Mouse (Mus musculus) neutrophil, adult 65 days (primary cell): ENCODE measurements around the gene Mphosph9. TPM values are rescaled to one million over a fixed set of nuclear protein-coding genes. Genes with fewer than 3 reads are reported as not detected.

ENCODE experiments used
- total RNA-seq: library from RNA; stranded (reverse); gene quantifications from 2 replicates; pipeline ENCODE4 v1.2.4, GENCODE M21; 2023

Gene Mphosph9
- 11.6 TPM in 2 replicates for total RNA-seq

GRCm38 (mm10) chr5:124327510-124328364 lies at the start of gene Mphosph9, which contains the start of gene 2810006K23Rik:
Gene Mphosph9 (minus strand): TSS chr5:124327972.
Gene 2810006K23Rik (plus strand): TSS chr5:124328089.

GRCm38 (mm10) chr5:124362982-124363381 lies 35.2 kb upstream of the Mphosph9 start, which contains the start of gene Cdk2ap1:
Gene Cdk2ap1 (minus strand): TSS chr5:124363082.

GRCm38 (mm10) chr5:124249614-124250591 lies 77.9 kb downstream of the Mphosph9 start, which contains the start of gene Pitpnm2:
Gene Pitpnm2 (minus strand): TSS chr5:124249760.

Other genes starting within 250 kb of the Mphosph9 start
- 3.1 and 3.7 TPM in 2 replicates for gene Abcb9, start 232.2 kb downstream of the Mphosph9 start, total RNA-seq
- 16.7 and 24.5 TPM in 2 replicates for gene Ogfod2, start 215.7 kb downstream of the Mphosph9 start, total RNA-seq
- gene Arl6ip4, start 211.9 kb downstream of the Mphosph9 start, total RNA-seq, result 23.9 and 38.2 TPM in 2 replicates
- gene Pitpnm2, start 78.2 kb downstream of the Mphosph9 start, total RNA-seq, result 1.9 and 2.1 TPM in 2 replicates
- gene 2810006K23Rik, start 117 bp upstream of the Mphosph9 start, total RNA-seq, result 2.2 and 3.0 TPM in 2 replicates
- gene Cdk2ap1, start 35.1 kb upstream of the Mphosph9 start, total RNA-seq, result 74.1 and 82.2 TPM in 2 replicates
- 211 and 313 TPM in 2 replicates for gene Sbno1, start 98.0 kb upstream of the Mphosph9 start, total RNA-seq
- gene Kmt5a, start 112.0 kb upstream of the Mphosph9 start, total RNA-seq, result 150 and 176 TPM in 2 replicates
- gene Rilpl2, start 150.4 kb upstream of the Mphosph9 start, total RNA-seq, result 94.9 and 111 TPM in 2 replicates
- gene Snrnp35, start 155.2 kb upstream of the Mphosph9 start, total RNA-seq, result 7.9 and 11.7 TPM in 2 replicates
- gene Rilpl1, start 203.4 kb upstream of the Mphosph9 start, total RNA-seq, result 0.68 and 1.9 TPM in 2 replicates
- 150 and 151 TPM in 2 replicates for gene Tmed2, start 212.7 kb upstream of the Mphosph9 start, total RNA-seq
- gene Ddx55, start 224.9 kb upstream of the Mphosph9 start, total RNA-seq, result 9.6 and 18.9 TPM in 2 replicates